Mouse (Mus musculus): Measurements from ENCODE around the gene Kcnh7. TPM values are rescaled to one million over a fixed set of nuclear protein-coding genes. Genes with fewer than 3 reads are reported as not detected.

Gene Kcnh7
- polyA plus RNA-seq, 1 experiment from 2014 or later = 0.05 TPM

DNA sequence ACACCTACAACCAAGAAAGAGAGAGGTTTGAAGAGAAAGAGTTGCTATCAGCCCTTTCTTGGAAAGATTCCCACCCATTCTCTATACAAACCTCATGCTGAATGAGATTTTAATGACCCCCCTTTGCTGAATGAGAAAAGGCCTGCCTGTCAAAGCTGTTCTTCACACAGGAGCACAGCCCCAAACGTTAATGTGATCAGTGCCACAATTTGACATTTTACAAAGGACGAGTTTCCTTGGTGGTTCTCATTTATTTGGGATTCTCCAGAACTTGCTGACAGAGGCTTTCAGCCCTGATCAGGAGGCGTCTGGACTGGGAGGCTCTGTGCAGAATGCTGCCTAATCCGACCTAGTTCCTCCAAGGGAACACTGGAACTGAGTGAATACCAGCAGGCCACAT lies 92.3 kb downstream of the Kcnh7 start:
- WGBS (ENCODE audit: insufficient replicate concordance) = 48% methylated on average over 4 of the region's 4 CpGs
- no peak overlapping the region for H3K4me2 ChIP-seq
- H3K36me3 ChIP-seq (replicated peaks) = no peaks in the 10 kb centered on the region
- no peak overlapping the region for H3K27ac ChIP-seq (replicated peaks)
- ATAC-seq (ENCODE audit: insufficient read depth) = no peak
- no peaks in the 10 kb centered on the region for H3K4me1 ChIP-seq (replicated peaks)
- H3K4me3 ChIP-seq (replicated peaks) = no peak overlapping the region
- no peaks in the 10 kb centered on the region for H3K9me3 ChIP-seq (replicated peaks)
- no peak overlapping the region for H3K9ac ChIP-seq
- no peaks in the 10 kb centered on the region for H3K27me3 ChIP-seq

DNA sequence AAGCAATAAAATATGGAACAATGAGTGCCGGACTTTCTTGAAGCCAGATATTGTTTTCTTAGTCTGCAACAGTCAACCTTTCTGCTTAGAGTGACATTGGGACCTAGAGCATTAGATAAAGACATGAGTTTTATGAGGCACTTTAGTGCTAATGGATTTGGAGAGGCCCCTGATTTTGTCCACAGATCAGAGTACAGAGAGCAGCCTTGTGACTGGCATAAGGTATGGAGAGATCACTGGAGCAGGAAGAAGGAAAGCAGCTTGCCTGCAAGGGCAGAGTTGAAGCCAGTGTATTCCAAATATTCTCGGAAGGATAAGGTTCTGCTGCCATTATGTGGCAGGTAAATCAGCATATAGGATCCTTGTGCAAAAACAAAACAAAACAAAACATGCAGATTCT lies 93.6 kb downstream of the Kcnh7 start:
- WGBS (ENCODE audit: insufficient replicate concordance) = 53% methylated on average over 2 of the region's 2 CpGs
- no peaks in the 10 kb centered on the region for H3K9me3 ChIP-seq (replicated peaks)
- no peak overlapping the region for H3K4me3 ChIP-seq (replicated peaks)
- no peaks in the 10 kb centered on the region for H3K36me3 ChIP-seq (replicated peaks)
- H3K4me2 ChIP-seq = no peak overlapping the region
- H3K27me3 ChIP-seq = no peaks in the 10 kb centered on the region
- no peak for ATAC-seq (ENCODE audit: insufficient read depth)
- no peaks in the 10 kb centered on the region for H3K4me1 ChIP-seq (replicated peaks)
- no peak overlapping the region for H3K27ac ChIP-seq (replicated peaks)
- H3K9ac ChIP-seq = no peak overlapping the region

DNA sequence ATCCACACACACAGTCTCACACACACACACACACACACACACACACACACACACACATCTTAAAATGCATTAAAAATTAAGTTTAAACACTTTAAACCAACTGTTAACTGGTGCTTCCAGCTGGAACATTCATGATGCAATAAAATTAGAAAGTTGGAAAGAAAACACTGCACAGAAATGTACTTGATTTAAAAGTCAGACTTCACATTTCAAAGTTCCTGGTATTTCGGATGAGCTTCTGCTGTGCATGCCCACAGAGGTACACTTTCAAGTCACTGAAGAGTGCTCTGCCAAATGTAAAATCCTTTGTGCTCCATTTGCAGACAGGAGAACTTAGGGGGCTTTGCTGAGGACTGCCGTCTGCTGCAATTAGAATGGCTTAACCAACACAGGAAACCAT lies 125.7 kb downstream of the Kcnh7 start:
- H3K27me3 ChIP-seq = no peaks in the 10 kb centered on the region
- H3K27ac ChIP-seq (replicated peaks) = no peak overlapping the region
- no peaks in the 10 kb centered on the region for H3K9me3 ChIP-seq (replicated peaks)
- no peaks in the 10 kb centered on the region for H3K36me3 ChIP-seq (replicated peaks)
- WGBS (ENCODE audit: insufficient replicate concordance) = 49% methylated on average over 2 of the region's 2 CpGs
- H3K9ac ChIP-seq = no peak overlapping the region
- no peak overlapping the region for H3K4me3 ChIP-seq (replicated peaks)
- H3K4me2 ChIP-seq = no peak overlapping the region
- no peaks in the 10 kb centered on the region for H3K4me1 ChIP-seq (replicated peaks)
- ATAC-seq (ENCODE audit: insufficient read depth) = no peak

DNA sequence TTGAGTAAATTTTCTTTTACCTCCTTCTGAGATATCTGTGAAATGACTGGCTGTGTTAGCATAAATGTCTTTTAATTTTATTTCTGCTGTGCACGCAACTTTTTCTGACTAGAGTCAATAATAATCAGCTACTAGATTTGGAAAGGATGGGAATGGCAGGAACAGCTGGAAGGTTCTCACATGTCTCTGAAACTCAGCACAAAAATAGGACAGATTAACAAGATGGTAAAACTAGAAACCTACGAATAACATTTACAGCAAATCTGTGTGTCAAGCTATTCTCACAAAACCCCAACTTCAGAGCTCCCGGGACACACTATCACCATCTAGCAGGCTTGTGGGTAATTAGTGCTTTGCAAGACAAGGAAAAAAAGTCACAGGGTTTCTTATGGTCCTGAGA lies 134.2 kb downstream of the Kcnh7 start:
- no peaks in the 10 kb centered on the region for H3K4me1 ChIP-seq (replicated peaks)
- H3K9ac ChIP-seq = no peak overlapping the region
- 64% methylated on average over 3 of the region's 3 CpGs for WGBS (ENCODE audit: insufficient replicate concordance)
- H3K27me3 ChIP-seq = no peaks in the 10 kb centered on the region
- no peak overlapping the region for H3K4me3 ChIP-seq (replicated peaks)
- no peak for ATAC-seq (ENCODE audit: insufficient read depth)
- H3K27ac ChIP-seq (replicated peaks) = no peak overlapping the region
- H3K9me3 ChIP-seq (replicated peaks) = no peaks in the 10 kb centered on the region
- H3K36me3 ChIP-seq (replicated peaks) = no peaks in the 10 kb centered on the region
- H3K4me2 ChIP-seq = no peak overlapping the region

DNA sequence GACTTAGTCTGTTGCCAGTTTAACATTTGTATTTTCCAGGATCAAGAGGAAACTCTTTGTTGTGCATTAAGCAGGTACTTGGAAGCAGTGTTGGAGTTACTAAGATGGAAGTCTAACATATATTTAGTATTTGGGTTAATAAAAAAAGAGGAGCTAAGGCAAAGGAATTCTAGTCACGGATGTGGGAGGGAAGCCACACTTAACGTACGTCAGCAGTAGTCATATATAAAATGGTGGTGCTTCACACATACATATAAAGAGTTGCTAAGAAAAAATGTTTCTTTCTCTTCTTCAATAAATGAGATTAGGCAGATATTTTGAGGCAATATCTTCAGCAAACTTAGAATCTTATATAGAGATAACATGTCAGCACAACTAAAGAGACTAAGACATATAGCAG lies 144.4 kb downstream of the Kcnh7 start:
- Histone ChIP-seq H3K4me1 (replicated peaks) (no peaks in the 10 kb centered on the region), H3K36me3 (replicated peaks) (no peaks in the 10 kb centered on the region), H3K4me2 (no peak overlapping the region), H3K4me3 (replicated peaks) (no peak overlapping the region), H3K9me3 (replicated peaks) (no peaks in the 10 kb centered on the region), H3K27me3 (no peaks in the 10 kb centered on the region), H3K27ac (replicated peaks) (no peak overlapping the region), H3K9ac (no peak overlapping the region)
- no peak for ATAC-seq (ENCODE audit: insufficient read depth)
- 70% methylated on average over 3 of the region's 3 CpGs for WGBS (ENCODE audit: insufficient replicate concordance)

DNA sequence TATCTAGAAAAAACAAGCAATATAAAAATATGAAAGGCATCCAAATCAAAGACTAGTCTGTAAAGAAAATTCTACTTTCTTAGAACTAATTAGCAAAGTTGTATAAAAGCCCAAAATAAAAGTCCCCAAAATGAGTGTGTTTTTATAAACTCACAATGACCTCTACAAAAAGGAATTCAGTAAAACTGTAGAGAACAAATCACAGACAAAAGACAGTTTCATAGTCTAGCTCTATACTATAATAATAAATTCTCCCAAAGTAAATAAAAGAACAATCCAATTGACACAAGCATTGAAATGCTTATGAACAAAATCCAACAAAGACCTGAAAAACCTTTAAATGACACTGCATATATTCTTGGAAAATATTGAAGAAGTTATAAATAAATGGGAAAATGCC lies 169.2 kb downstream of the Kcnh7 start:
- Histone ChIP-seq H3K9me3 (replicated peaks) (no peaks in the 10 kb centered on the region), H3K9ac (no peak overlapping the region), H3K27ac (replicated peaks) (no peak overlapping the region), H3K4me2 (no peak overlapping the region), H3K36me3 (replicated peaks) (no peaks in the 10 kb centered on the region), H3K4me1 (replicated peaks) (no peaks in the 10 kb centered on the region), H3K4me3 (replicated peaks) (no peak overlapping the region), H3K27me3 (no peaks in the 10 kb centered on the region)
- no peak for ATAC-seq (ENCODE audit: insufficient read depth)

DNA sequence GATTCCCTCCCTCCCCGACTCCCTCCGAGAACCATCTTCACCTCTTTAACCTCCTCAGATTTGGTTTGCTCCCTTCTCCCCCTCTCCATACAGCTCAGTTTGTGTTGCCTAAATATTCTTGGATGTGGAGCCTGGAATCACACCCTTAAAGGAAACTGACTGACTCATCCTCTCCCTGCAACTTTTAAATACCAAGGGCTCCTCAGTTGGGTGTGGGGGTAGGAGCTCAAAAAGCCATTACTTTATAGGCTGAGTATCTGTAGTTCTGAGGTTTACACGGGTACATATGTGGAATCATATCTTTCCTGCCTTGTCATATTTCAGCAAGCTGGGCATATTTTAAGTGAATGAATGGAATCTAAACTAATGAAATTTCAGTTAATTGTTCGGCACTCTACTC lies 174.9 kb downstream of the Kcnh7 start:
- no peak for ATAC-seq (ENCODE audit: insufficient read depth)

DNA sequence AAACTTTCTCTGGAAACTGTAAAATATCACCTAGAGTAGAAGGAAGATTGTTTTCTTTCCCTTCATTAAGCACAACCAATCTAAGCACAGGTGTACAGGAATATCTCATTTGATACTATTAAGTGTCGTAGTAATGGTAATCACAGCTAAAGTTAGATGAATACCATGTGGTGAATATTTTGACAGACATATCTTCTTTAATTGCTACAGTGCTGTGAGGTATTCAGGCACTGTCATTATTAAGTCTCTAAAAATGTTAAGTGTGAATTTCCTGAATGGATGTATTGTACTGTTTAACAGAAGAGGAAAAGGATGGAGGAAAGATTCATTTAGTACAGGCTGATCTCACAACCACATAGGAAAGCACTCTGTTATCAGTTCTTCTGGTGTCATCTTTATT lies 181.3 kb downstream of the Kcnh7 start:
- Histone ChIP-seq H3K36me3 (replicated peaks) (no peaks in the 10 kb centered on the region), H3K9ac (no peak overlapping the region), H3K4me2 (no peak overlapping the region), H3K4me1 (replicated peaks) (no peaks in the 10 kb centered on the region), H3K27me3 (no peaks in the 10 kb centered on the region), H3K27ac (replicated peaks) (no peak overlapping the region), H3K4me3 (replicated peaks) (no peak overlapping the region), H3K9me3 (replicated peaks) (no peaks in the 10 kb centered on the region)
- no peak for ATAC-seq (ENCODE audit: insufficient read depth)
- WGBS (ENCODE audit: insufficient replicate concordance) = 59% methylated on average over 1 of the region's 1 CpGs

More for the DNA sequence above, 174.9 kb downstream of the Kcnh7 start:
- Histone ChIP-seq H3K9me3 (replicated peaks) (no peaks in the 10 kb centered on the region), H3K4me1 (replicated peaks) (no peaks in the 10 kb centered on the region), H3K9ac (no peak overlapping the region), H3K27me3 (no peaks in the 10 kb centered on the region), H3K27ac (replicated peaks) (no peak overlapping the region), H3K4me3 (replicated peaks) (no peak overlapping the region), H3K4me2 (no peak overlapping the region), H3K36me3 (replicated peaks) (no peaks in the 10 kb centered on the region)
- WGBS (ENCODE audit: insufficient replicate concordance) = 55% methylated on average over 4 of the region's 4 CpGs

DNA sequence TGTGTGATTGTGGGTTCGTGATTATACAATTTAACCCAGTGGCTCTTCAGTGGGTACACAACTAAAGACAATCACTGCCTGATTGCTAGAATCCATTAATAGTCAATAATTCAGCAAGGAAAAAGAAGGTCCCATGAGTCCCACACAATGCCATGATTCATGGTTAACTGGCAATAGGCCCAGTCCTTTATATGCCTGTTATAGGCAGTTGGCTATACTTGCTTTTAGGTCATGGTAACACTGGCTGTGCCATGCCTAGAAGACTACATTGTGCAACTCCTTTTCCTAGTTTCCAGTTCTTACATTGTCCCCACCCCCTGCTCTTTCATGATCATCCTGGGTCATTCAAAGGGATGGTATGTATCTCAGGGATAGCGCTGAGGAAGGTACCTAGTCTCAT lies 186.4 kb downstream of the Kcnh7 start:
- H3K9ac ChIP-seq = no peak overlapping the region
- H3K4me1 ChIP-seq (replicated peaks) = no peaks in the 10 kb centered on the region
- no peak overlapping the region for H3K27ac ChIP-seq (replicated peaks)
- ATAC-seq (ENCODE audit: insufficient read depth) = no peak
- WGBS (ENCODE audit: insufficient replicate concordance) = 56% methylated on average over 2 of the region's 2 CpGs
- no peaks in the 10 kb centered on the region for H3K9me3 ChIP-seq (replicated peaks)
- H3K36me3 ChIP-seq (replicated peaks) = no peaks in the 10 kb centered on the region
- H3K27me3 ChIP-seq = no peaks in the 10 kb centered on the region
- no peak overlapping the region for H3K4me2 ChIP-seq
- no peak overlapping the region for H3K4me3 ChIP-seq (replicated peaks)

DNA sequence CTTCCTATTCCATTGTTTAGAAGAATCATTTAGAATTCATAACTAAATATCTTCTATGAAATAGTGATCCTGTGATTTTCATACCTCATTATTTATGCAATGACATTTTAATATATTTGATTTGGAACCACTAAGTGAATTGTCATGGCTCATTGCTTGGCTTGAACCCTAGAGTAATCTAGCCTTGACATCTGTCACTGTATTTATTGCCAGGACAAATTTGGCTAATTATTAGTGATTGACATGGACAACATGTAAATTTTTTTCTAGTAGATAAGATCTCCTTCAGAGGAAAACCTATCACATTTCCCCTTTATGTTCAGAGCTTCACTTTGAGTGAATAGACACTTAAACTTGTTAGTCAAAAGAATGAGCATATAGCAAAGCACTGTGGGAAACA lies 195.5 kb downstream of the Kcnh7 start:
- Histone ChIP-seq H3K9ac (no peak overlapping the region), H3K9me3 (replicated peaks) (no peaks in the 10 kb centered on the region), H3K4me1 (replicated peaks) (no peaks in the 10 kb centered on the region), H3K27ac (replicated peaks) (no peak overlapping the region), H3K4me2 (no peak overlapping the region), H3K36me3 (replicated peaks) (no peaks in the 10 kb centered on the region), H3K27me3 (no peaks in the 10 kb centered on the region), H3K4me3 (replicated peaks) (no peak overlapping the region)
- no peak for ATAC-seq (ENCODE audit: insufficient read depth)

DNA sequence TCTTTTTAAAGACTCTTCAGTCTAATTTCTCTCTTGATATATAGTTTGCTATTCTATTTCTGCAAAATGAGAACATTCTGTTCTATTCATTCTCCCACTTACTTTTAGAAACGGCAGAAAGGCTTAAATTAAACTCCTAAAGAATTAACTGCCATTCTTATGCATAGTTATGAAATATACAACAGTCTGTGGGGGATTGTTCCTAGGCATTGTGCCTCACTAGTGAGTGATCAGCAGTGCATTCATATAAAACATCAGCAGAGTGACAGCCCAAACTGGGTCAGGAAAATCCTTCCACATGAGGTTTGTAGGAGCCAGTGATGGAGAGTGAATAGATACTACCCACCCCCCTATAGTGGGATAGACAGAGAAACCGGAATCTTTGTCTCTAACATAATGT lies 200.2 kb downstream of the Kcnh7 start:
- Histone ChIP-seq H3K4me3 (replicated peaks) (no peak overlapping the region), H3K27ac (replicated peaks) (no peak overlapping the region), H3K27me3 (no peaks in the 10 kb centered on the region), H3K9me3 (replicated peaks) (no peaks in the 10 kb centered on the region), H3K36me3 (replicated peaks) (no peaks in the 10 kb centered on the region), H3K4me2 (no peak overlapping the region), H3K4me1 (replicated peaks) (no peaks in the 10 kb centered on the region), H3K9ac (no peak overlapping the region)
- ATAC-seq (ENCODE audit: insufficient read depth) = no peak
- 38% methylated on average over 2 of the region's 2 CpGs for WGBS (ENCODE audit: insufficient replicate concordance)

DNA sequence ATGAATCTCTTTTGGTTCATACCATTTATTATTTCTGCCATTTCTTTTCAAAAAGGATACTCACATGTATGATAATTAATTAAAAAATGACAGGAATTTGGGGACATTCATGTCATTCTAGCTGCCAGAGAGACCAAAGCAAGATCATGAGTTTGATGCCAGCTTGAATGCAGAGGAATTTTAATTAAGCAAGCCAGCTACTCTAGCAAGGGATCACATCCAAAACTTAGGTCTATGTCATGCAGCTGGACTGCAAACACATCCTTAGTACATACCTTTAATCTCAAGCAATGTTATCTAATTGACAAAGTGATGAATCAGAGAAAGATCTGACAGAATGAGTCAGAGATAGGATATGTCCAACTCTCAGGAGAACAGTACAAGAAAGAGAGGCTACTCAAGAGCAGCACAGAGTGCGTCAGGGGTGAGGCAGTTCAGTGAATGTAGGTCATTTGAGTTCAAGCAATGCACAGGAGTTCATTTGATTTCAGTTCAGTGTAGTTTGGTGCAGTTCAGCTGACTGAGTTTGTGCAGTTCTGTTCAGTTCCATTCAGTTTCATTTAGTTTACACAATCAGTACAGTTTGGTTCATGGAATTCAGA lies 248.7 kb downstream of the Kcnh7 start:
- H3K9ac ChIP-seq = no peak overlapping the region
- H3K9me3 ChIP-seq (replicated peaks) = no peaks in the 10 kb centered on the region
- H3K27me3 ChIP-seq = no peaks in the 10 kb centered on the region
- no peak for ATAC-seq (ENCODE audit: insufficient read depth)
- H3K4me2 ChIP-seq = no peak overlapping the region
- WGBS (ENCODE audit: insufficient replicate concordance) = 46% methylated on average over 1 of the region's 1 CpGs
- H3K4me3 ChIP-seq (replicated peaks) = no peak overlapping the region
- no peaks in the 10 kb centered on the region for H3K36me3 ChIP-seq (replicated peaks)
- no peaks in the 10 kb centered on the region for H3K4me1 ChIP-seq (replicated peaks)
- no peak overlapping the region for H3K27ac ChIP-seq (replicated peaks)
